Mouse (Mus musculus) liver, adult 2 months (tissue): Measurements from ENCODE around the gene Nubpl. TPM values are rescaled to one million over a fixed set of nuclear protein-coding genes. Genes with fewer than 3 reads are reported as not detected.

Experiments
- DNase-seq: peaks from one replicate; pipeline ENCODE4 v3.0.0-alpha.2; 2011; ENCODE audit warnings: low read depth, low spot score; ENCODE audit errors: extremely low read depth
- H3K27ac ChIP-seq: fragments of 200-500 bp; replicated peaks from 2 replicates; pipeline ENCODE4 v1.5.1; 2012; ENCODE audit warnings: low read depth, mild to moderate bottlenecking, control low read depth, inconsistent platforms, low read length; ENCODE audit not compliant: insufficient read depth
- H3K27me3 ChIP-seq: fragments of 200-500 bp; 2 replicates; pipeline ENCODE4 v1.6.1; 2012; ENCODE audit warnings: mild to moderate bottlenecking, moderate library complexity, low read length, inconsistent platforms; ENCODE audit not compliant: control insufficient read depth, insufficient read depth
- H3K36me3 ChIP-seq: fragments of 200-500 bp; 2 replicates; pipeline ENCODE4 v1.6.1; 2012; ENCODE audit warnings: low read length, inconsistent platforms; ENCODE audit not compliant: control insufficient read depth, insufficient read depth
- H3K4me1 ChIP-seq: fragments of 200-500 bp; 2 replicates; pipeline ENCODE4 v1.6.1; 2011; ENCODE audit warnings: low read length; ENCODE audit not compliant: control insufficient read depth, insufficient read depth
- H3K4me3 ChIP-seq: fragments of 200-500 bp; 2 replicates; pipeline ENCODE4 v1.5.1; 2011; ENCODE audit warnings: low read depth, mild to moderate bottlenecking, control low read depth, low read length, moderate library complexity; ENCODE audit not compliant: insufficient read depth
- H3K79me2 ChIP-seq: fragments of 200-500 bp; 2 replicates; pipeline ENCODE4 v1.6.1; 2012; ENCODE audit warnings: inconsistent platforms, mild to moderate bottlenecking, low read length, moderate library complexity; ENCODE audit not compliant: control insufficient read depth, insufficient read depth
- H3K9ac ChIP-seq: fragments of 200-500 bp; 2 replicates; pipeline ENCODE4 v1.6.1; 2012; ENCODE audit warnings: low read depth, mild to moderate bottlenecking, control low read depth, inconsistent platforms, low read length
- CTCF ChIP-seq: fragments of 200-500 bp; IDR thresholded peaks from 2 replicates; pipeline ENCODE4 v1.5.1; 2011; ENCODE audit warnings: low read depth, low read length, control low read depth
- POLR2A ChIP-seq: fragments of 200-500 bp; IDR thresholded peaks from 2 replicates; pipeline ENCODE4 v1.6.1; 2011; ENCODE audit warnings: low read length, control low read depth; ENCODE audit not compliant: insufficient read depth; ENCODE audit errors: extremely low read depth
- WGBS: fragments of 180-500 bp; shearing (Covaris S2); methylation state at CpG from one replicate; pipeline ENCODE4 v1.1.7; 2018; 5-methylcytosine and 5-hydroxymethylcytosine counted together
- polyA plus RNA-seq: library from polyadenylated mRNA; depleted of rRNA; stranded (reverse); fragments of >200 nt; gene quantifications from 2 replicates; pipeline ENCODE4 v1.2.3, GENCODE M21; 2012
- total RNA-seq: library from RNA; depleted of rRNA; stranded (reverse); fragments of >200 nt; gene quantifications from 2 replicates; pipeline ENCODE4 v1.2.3, GENCODE M21; 2014

Gene Nubpl
- total and polyA plus RNA-seq, 2 experiments: 7.7 to 8.2 TPM

GRCm38 (mm10) chr12:52298683-52299082 is 201.1 kb downstream of the Nubpl start:
- Histone ChIP-seq H3K36me3 (no peaks in the 10 kb centered on the region), H3K27me3 (no peaks in the 10 kb centered on the region), H3K79me2 (no peaks in the 10 kb centered on the region), H3K9ac (no peak overlapping the region), H3K4me1 (no peaks in the 10 kb centered on the region), H3K27ac (no peak overlapping the region), H3K4me3 (no peak overlapping the region)
- WGBS: 77% methylated on average over 1 of the region's 1 CpGs
- TF ChIP-seq POLR2A (no peak), CTCF (no peak)
- DNase-seq: no peak

- WGBS: 90% methylated on average over 2 of the region's 2 CpGs
- no peak for DNase-seq
- H3K9ac ChIP-seq: no peak overlapping the region
These were observed 205.4 kb downstream of the Nubpl start for GRCm38 (mm10) chr12:52302961-52303360.

GRCm38 (mm10) chr12:52306348-52306747 is 208.8 kb downstream of the Nubpl start:
- TF ChIP-seq CTCF (no peak), POLR2A (no peak)
- no peaks in the 10 kb centered on the region for H3K79me2 ChIP-seq
- no peaks in the 10 kb centered on the region for H3K27me3 ChIP-seq
- no peak overlapping the region for H3K9ac ChIP-seq
- no peak overlapping the region for H3K4me3 ChIP-seq
- H3K27ac ChIP-seq: no peak overlapping the region
- DNase-seq: no peak
- 80% methylated on average over 7 of the region's 7 CpGs for WGBS
- no peaks in the 10 kb centered on the region for H3K4me1 ChIP-seq
- no peaks in the 10 kb centered on the region for H3K36me3 ChIP-seq

More at GRCm38 (mm10) chr12:52302961-52303360, 205.4 kb downstream of the Nubpl start:
- Histone ChIP-seq H3K27ac (no peak overlapping the region), H3K27me3 (no peaks in the 10 kb centered on the region), H3K79me2 (no peaks in the 10 kb centered on the region), H3K36me3 (no peaks in the 10 kb centered on the region), H3K4me3 (no peak overlapping the region), H3K4me1 (no peaks in the 10 kb centered on the region)
- TF ChIP-seq POLR2A (no peak), CTCF (no peak)

- Histone ChIP-seq H3K36me3 (no peaks in the 10 kb centered on the region), H3K27me3 (no peaks in the 10 kb centered on the region), H3K79me2 (no peaks in the 10 kb centered on the region), H3K9ac (no peak overlapping the region), H3K4me3 (no peak overlapping the region), H3K4me1 (no peaks in the 10 kb centered on the region), H3K27ac (no peak overlapping the region)
- 60% methylated on average over 10 of the region's 10 CpGs for WGBS
- DNase-seq: peak; percentile 23
- TF ChIP-seq CTCF: no peak
- TF ChIP-seq POLR2A: no peak
These were observed 209.9 kb downstream of the Nubpl start for GRCm38 (mm10) chr12:52307331-52307982.

DNA sequence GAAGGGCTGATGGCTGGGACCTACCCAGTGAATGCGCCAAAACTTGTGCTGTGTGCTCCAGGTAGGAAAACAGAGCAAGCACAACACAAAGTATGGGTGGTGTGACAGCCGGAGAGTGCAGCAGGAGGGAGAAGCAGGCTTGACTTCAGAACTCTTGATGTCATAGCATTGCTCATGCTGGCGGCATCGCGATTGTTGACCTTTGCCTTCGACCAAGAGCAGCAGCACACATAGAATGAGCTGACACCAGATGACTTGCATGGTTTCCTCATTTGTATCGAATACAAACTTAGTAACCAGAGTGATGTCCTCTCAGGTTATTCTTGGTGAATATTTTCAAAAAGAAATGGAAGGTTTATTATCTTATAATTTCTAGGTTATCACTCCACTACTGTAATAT is 211.1 kb downstream of the Nubpl start:
- no peaks in the 10 kb centered on the region for H3K4me1 ChIP-seq
- TF ChIP-seq POLR2A: no peak
- TF ChIP-seq CTCF: no peak
- DNase-seq: peak; percentile 27

DNA sequence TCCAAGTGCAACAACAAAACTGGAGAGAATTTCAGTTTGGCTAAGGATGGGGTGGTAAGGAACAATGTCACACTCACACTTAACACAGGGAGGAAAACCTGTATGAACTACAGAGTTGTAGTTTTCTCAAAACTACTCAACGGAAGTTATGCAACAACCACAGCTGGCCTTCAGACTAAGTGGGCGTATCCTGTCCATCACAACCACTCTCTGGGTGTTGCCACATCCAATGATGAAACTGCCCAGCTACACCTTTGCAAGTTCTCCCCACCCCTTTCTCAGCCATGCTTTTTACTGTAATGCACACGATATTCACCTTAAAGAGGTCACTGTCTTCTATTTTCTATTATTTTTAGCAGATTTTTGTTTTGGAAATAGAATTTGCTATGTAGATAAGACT is 217.3 kb downstream of the Nubpl start:
- H3K4me3 ChIP-seq: no peak overlapping the region
- H3K9ac ChIP-seq: no peak overlapping the region
- H3K4me1 ChIP-seq: peaks cover 8% of the 10 kb centered on the region
- H3K27ac ChIP-seq: no peak overlapping the region
- 58% methylated on average over 3 of the region's 3 CpGs for WGBS
- no peaks in the 10 kb centered on the region for H3K79me2 ChIP-seq
- peak; percentile 59 for DNase-seq
- H3K27me3 ChIP-seq: no peaks in the 10 kb centered on the region
- TF ChIP-seq POLR2A: no peak
- no peak for TF ChIP-seq CTCF
- H3K36me3 ChIP-seq: no peaks in the 10 kb centered on the region

More for the DNA sequence above, 211.1 kb downstream of the Nubpl start:
- Histone ChIP-seq H3K9ac (no peak overlapping the region), H3K36me3 (no peaks in the 10 kb centered on the region), H3K27me3 (no peaks in the 10 kb centered on the region), H3K4me3 (no peak overlapping the region), H3K27ac (no peak overlapping the region), H3K79me2 (no peaks in the 10 kb centered on the region)
- WGBS: 40% methylated on average over 7 of the region's 7 CpGs
